Mouse (Mus musculus) c-Kit-negative CD71-positive TER-119-positive erythroid progenitor cells, embryonic 14.5 days (primary cell): ENCODE data around the gene Tsr3.
A peak's percentile ranks its signal among the peaks of the same experiment; 100 is the strongest.

ENCODE experiments used
- DNase-seq: peaks from one replicate; pipeline ENCODE4 v3.0.0-alpha.2; 2013; ENCODE audit warnings: low read depth, low spot score

The Tsr3 gene

DNA sequence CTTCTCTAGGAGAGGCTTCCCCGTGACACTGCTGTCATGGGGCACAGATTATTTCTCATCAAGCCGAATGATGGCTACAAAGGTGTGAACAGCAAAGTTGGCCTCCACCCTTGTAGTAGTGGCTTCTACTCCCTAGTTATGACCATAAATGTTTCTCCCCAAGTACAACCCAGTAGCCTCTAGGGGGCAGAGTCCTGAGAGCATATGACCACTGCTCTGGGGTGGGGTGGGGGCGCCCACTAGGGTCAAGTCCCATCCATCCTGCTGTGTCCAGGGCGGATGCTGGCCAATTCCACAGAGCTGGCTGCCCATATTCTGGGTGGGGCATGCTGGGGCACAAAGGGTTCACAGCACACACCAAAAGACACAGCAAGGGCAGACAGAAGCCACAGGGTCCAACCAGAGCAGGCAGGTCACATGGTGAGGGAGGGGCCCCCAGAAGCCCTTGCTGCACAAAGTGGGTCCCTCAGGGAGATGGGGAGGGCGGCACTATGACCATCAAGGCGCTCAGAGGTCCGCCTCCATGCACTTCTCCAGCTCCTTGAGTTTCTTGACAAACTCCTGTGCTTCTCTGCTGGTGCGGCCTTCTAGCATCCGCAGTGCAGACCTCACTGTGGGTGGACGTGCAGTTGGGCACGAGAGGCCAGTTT lies 3.3 kb downstream of the Tsr3 start:
- no peak for DNase-seq

DNA sequence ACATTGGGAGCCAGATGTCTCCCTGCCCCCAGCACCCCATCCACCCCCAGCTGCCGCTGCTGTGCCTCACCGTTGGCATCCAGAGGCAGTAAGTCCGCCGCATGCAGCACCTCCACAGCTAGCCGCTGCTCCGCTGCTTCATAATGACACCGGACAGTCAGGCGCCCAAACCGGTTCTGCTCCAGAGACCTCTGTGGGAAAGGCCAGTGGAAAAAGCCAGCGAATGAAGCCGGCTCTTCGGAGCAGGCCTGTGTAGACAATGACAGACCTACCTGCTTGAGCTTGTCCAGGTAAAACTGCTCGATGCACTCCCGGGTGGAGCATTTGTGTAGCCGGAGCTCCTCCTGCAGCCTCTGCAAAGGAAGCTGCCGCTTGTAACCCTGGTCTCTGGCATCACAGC lies 4.3 kb downstream of the Tsr3 start:
- DNase-seq = no peak

DNA sequence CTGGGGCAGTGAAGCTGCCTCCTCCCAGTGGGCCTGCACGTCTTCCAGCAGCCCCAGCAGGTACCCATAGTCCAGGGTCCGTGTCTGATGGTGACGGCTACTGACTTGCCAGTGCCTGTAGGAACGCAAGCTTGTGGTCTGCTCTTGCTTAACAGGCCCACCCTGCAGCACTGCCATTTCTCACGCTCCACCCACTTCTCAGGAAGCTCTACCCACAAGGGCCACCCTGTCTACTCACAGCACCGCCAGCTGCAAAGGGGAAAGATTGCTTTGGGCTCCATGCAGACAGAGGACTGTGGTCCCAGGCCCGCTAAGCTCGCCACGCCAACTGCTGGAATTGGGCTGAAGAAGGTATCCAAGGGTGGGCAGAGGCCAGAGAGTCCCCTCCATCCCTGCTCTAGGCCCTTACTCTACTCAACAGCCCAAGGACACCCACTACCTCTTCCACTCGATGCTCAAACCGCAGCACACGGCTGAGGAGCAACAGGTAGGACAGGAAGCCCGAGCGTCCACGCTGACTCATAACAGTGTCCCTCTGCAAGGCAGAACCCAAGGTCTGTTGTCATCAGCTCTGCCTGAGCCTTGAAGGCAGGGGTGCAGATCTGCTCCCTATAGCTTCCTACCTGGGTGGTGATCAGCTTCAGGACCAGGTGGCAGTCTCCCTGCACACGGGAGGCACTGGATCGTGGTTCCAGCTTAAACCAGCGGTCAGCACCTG lies 8.2 kb downstream of the Tsr3 start:
- no peak for DNase-seq

DNA sequence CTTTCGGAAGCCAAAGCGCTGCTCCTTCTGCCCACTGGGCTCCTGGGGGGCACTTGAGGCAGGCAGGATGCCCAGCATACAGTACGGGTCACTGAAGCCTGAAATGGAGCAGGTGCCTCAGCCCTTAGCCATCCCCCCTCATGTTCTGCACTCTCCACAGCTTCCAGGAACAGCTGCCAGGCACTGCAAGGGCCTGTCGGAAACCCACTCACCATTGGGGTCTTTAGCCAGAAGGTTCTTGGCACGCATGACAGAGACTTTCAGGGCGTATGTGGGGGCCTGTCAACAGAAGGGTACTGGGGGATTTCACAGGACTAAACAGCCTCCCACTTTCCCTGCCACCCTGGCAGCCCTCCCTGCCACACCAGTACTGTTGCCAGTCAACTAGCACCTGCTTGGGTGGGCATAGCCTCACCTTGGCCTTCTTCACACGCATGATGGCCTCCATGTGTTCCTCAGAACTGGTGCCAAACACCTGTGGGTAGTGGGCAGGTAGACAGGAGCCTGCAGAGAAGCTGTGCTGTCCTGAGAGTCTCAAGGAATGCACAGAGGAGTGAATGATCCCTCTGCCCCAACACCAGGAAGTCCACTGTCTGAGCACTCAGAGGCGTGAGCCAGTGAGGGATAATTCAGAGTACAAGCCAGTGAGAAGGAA lies 10.3 kb downstream of the Tsr3 start:
- no peak for DNase-seq

DNA sequence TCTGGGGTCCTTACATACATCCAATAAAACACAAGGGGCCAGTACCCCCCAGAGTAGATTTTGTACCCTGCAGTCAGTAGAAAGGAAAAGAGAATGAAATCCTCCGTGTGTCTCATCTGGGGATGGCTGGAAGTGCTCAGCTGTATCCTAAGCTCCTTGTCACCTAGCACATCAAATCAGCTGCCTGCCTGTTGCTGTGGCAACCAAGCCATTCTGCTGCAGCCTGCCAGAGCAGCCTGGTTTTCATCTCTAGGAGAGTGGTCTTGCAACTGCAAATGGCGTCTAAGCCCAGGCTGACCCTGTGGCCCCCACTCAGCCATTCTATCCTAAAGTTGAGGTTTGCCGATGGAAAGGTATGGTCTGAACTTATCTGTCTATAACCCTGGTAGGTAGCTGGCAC lies 12.7 kb downstream of the Tsr3 start:
- no peak for DNase-seq

DNA sequence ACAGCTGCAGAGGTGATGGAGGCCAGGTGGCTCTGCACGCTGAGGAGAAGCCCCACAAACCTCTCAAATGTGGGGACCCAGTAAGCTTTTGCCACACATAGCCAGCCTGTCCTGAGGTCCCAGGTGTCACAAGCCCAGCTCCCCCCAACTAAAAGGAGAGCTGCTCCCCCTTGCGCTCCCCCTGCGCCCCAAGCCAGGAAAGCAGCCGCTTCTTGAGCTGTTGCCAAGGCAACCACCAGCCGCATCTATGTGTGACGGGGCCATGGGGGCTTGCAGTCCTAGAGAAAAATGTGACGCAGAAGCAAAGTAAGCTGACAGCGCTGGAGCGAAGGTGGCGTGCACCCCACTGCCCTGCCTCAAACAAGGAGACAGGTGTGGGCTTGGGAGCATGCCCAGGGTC lies 13.8 kb downstream of the Tsr3 start:
- DNase-seq = no peak

DNA sequence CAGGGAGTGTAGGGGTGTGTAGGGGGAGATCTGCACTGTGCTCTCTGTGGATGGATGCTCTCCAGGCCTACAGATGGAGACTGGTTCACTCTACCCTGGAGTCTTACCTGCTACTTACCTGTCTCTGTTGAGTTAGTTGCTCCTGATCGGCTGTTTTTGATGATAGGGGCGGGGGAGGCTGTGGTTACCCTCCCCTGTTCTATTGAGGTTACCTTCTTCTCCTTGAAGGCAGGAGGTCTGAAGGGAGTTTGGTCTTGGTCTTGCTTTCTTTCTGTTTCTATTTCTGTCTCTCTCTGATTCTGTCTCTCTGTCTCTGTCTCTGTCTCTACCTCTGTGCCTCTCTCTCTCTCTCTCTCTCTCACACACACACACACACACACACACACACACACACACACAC lies 15.1 kb downstream of the Tsr3 start:
- DNase-seq = no peak

DNA sequence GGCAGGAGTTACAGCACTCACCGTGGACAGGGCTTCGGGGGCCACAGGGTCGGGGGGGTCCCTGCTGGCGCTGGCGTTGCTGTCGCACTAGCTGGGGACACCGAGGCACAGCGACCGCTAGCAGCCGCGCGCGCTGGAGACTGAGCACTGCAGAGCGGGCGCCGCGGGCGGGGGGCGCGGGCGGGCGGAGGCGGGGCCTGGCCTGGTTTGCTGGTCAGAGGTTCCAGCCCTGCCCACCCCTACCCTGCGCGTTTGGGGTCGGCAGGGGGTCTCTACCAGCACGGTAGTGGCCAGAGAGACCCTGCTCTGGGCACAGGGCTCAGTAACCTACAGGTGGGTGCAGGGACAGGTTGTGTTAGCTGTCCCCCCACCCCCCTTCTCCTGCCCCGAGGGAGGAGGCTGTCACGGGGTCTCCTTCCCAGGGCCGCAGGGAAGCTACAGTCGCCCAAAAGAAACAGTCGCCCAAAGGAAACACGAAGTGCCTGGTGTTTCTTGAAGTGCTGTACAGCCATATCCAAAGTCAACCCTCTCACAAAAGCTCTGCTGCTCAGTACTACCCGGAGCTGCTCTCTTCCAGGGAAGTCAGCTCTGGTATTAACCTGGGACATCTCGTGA lies 16.3 kb downstream of the Tsr3 start, which contains the start of gene Baiap3:
Gene Baiap3 (minus strand): TSS at position 225 of the 615 bp plus-strand sequence.
- no peak for DNase-seq

DNA sequence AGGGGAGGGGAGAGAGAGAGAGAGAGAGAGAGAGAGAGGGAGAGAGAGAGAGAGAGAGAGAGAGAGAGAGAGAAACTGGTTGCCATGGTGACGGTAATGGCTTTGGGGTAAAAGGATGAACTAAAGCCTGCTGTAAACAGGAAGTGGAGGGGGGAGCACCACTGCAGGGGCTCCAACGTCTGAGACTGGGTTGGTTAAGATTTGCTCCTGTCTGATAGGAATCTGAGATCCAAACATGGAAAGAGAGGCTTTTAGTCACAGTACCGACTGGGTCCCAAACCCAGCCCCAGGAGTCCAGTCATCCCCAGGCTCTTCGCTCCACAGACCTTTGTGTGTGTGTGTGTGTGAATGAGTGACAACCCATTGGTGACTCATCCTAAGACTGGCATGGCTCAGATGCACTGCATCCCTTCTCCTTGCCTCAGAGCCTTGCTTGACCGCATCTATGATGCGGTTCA lies 17.9 kb downstream of the Tsr3 start:
- DNase-seq = no peak

DNA sequence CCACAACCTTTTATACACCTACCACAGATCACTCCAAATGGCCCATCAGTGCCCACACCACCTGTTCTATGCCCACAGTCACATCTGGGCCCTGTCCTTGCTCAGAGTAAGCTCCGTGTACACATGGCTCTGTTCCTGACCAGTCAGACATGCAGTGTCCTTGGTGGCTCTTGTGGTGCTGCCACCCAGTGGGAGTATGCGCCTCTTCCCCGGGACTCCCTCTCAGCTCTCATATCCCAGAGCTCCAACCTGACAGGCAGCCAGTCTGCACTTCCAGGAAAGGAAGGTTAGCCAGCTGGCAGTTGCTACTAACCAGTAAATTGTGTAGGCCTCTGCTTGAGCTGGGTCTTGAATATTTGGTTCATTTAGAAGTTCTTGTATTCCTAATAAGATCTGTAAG lies 24.5 kb downstream of the Tsr3 start:
- no peak for DNase-seq

DNA sequence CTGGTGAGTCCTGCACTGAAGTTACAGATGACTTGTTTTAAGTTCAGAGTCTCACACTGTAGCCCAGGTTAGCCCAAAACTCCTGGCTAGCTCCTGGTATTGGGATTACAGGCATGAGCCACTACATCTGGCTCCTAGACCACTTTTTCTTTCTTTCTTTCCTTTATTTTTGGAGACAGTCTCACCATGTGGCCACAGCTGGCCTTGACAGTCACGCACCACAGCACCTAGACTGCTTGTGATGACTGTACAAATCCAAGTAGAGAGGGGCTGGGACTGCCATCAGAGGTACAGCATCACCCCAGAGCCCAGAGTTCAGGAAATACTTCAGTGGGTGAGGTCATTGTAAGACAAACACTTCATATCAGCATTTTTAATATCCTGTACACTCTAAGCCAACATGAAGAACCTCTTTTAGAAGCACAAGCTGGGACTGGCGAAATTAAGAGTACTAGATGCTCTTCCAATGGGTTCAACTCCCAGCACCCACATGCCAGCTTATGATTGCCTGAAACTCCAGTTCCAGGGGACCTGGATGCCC lies 30.9 kb downstream of the Tsr3 start:
- no peak for DNase-seq

DNA sequence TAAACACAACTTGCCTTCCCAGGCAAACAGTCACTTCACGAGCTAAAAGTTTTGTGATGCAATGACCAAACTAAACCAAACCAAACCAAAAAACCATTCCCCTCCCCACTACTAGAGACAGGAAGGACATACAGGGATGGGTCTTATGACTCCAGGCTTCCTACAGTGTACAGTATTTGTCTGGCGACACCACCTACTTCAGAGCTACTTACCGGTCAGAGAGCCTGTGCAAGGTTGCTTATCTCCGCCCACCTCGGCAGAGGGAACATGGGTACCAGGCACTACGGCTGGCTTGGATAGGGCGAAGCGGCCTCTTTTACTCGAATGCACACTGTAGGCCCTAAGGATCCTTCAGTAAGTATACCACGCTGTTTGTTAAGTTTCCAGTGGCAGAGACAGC lies 32.4 kb downstream of the Tsr3 start:
- peak; percentile 52 for DNase-seq

DNA sequence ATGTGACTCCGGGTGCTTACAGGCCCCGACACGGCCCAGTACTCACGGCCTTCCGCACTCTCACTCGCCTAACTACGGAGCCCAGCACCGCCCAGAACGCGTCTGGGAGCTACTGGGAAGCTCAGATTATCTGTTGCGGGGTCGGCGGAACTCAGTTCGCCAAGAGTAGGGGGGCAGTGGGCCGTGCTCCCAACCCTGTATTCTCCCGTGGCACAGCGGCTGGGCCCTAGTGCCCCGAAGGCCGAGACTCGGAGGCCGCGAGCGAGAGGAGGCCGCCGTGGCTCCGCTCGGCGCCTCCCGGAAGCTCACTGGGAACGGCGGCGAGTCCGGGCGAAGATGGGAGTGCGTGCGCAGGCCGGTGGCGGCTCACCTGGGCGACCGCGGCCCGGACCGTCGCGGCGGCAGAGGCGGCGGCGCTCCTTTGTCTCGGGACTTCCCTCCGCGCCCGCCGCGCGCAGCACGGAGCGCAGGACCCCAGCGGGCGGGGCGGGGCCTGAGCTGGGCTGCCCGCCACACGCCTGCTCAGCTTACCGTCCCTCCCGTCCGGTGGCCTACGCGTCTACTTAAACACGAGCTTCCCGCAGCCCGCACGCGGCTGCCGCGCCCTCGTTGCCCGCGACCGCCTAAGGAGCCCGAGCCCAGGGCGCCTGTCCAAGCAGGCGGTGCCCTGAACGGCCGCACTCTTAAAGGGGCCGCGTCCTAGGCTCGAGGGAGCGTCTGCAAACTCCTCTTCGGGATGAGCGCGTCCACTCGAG lies 33.2 kb downstream of the Tsr3 start:
- DNase-seq = peak; percentile 45

DNA sequence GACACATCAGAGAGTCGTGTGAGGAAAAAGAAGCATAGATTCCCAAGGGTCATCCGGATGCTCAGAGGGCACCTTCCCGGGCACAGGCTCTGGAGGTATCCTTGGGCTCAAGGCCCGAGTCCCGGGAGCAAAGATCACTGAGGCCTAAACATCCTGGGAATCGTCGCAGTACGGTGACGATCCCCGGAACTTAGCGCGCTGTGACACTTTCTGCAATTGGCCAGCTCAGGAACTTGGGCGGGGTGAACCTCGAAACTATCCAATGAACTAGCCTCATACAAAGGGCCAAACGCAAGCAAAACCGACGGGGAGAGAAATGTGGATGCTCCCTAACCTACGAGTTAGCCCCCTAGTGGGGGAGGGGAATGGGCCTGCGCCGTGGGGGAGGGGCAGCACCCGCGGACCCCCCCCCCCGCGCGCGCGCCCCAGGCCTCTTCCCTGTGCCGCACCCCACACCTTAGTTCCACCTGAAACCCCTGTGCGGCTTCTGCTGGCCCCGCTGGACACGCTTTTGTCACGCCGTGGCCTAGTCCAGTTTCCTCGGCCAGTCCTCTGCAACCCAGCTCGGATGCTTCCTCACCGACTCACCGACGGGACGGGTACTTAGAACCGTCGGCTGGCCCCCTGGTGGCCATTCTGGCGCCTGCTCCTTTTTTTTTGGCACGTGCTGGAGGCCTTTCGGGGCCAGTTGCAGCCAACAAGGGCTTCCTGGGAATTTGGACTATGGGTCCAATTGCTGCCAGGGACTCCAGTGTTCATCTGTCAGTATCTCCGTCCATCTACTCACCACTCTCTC lies 33.9 kb downstream of the Tsr3 start:
- peak; percentile 98 for DNase-seq

DNA sequence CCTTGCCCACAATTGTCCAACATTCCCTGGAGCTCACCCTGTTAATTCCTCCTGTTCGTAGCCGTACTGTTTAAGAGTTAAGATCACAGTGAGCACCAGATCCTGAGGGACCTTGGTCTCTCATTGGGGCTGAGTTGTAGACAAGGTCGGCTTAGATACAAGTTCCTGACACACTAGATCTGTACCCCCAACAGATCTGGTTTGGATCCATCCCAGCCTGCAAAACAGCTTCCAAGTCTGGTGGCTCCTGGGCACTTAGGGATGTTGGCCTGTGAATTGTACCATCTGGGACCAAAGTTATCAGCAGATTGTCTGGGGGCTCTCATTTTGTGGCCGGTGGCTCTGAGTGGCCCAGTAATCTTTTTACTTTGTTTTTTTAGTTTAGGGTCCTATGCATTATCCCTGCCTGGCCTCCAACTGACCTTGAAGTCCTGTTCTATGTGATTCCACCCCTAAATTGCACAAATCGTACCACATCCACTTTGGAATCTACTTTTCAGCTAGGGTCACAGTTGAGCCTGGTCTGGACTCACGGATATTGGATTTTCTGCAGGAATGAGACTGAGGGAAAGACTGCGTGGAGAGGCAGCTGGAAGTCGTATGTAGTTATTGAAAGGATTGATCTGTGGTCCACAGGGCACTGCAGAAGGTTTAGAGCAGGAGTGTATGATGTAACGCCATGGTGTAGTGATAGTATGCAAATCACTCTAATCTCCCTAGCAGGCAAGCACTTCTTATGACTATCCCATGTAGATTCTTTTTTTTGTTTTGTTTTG lies 34.8 kb downstream of the Tsr3 start, which contains the start of gene Ube2i:
Gene Ube2i (minus strand): TSS at position 52 of the 776 bp plus-strand sequence.
- no peak for DNase-seq

DNA sequence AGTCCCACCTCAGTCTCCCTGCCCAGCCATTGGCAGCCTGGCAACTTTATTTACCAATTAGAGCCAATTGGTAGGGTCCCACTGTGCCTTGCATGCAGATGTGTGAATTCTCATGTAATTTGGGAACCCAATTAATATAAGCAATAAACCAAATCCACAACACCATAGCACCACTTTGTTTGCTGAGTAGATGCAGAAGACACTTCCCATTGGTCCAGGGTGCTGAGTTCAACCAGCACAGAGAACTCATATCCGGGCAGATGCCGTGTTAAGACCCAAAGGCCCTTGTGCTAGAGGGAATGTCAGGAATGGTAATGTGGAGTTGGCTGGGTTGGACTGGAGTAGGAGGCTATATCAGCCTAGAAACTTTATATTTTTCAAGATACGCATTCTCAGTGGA lies 35.9 kb downstream of the Tsr3 start:
- no peak for DNase-seq

DNA sequence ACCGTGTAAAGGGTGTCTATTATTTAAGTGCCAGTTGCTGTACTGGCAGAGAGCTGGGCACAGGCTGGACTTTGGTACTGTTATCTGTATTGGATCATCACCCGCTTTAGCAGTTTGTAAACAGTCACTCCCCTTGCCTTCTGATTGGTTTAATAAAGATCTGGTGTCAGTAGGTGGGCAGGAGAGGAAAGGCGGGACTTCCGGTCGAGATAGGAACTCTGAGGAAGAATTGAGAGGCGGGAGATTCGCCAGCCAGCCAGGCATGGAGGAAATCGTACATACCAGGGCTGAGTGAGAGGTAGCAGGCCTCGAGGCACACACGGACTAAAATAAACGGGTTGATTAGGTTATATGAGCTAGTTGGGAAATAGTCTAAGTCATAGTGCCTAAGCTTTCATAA lies 42.2 kb downstream of the Tsr3 start:
- peak; percentile 52 for DNase-seq

DNA sequence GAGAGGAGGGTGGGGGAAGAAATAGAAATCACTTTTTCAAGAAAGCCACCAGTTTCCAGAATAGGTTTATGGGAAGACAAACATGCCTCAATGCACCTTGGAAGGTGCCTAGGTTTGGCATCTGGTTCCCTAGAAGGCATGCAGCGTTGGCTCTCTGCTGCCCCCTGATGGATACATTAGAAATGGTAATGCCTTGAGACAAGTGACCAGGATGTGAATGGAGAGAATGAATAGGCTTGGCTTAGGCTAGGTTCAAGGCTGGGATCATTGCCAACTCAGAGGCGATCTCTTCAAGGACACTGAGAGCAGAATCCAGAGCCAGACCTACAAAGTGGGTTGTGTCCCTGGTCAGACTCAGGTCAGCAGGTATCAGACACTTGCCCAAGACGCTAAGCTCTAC lies 45.1 kb downstream of the Tsr3 start:
- DNase-seq = peak; percentile 67

DNA sequence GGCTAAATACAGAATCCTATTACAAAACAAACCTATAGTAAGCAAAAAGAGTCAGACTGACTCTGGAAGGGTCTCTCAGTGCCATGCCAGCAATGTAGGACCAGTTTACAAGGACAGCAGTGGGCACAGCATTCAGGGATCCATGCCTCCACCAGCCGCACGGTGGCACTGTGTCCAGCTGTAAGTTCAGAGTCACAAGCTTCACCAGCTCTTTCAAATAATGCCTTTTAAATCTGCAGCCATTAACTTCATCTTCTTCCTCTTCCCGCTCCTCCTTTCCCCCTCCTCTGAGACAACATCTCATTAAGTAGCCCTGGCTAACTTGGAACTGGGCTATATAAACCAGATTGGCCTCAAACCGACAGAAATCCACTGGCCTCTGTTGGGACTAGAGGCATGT lies 48.9 kb downstream of the Tsr3 start:
- no peak for DNase-seq

DNA sequence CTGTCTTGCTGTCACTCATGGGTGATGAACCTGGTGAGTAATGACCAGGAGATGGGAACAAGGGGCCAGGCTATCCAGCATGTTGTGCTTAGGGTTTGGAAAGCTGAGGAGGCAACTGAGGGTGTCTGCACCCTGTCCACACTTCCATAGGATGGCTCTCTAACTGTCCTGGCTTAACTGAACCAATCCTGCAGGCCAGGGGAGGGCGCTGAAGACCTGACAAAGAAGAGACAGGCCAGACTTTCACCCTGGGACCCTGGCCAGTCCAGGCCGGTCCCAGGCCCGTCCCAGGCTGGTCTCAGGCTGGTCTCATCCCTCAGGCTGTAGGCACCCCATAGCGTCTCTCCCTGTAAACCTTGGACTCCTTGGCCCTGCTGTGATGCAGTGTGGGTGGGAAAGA lies 50.4 kb downstream of the Tsr3 start:
- DNase-seq = no peak
